Mouse (Mus musculus) kidney, embryonic 15.5 days (tissue): ENCODE results near the gene Hapln3. TPM values are rescaled to one million over a fixed set of nuclear protein-coding genes. Genes with fewer than 3 reads are reported as not detected.

ENCODE experiments used
- polyA plus RNA-seq: library from polyadenylated mRNA; unstranded; fragments of >200 nt; fragmentation: Nextera tagmentation; extraction: Ambion mirVana; gene quantifications from 2 replicates; pipeline ENCODE4 v1.2.1, GENCODE M21; 2015

Hapln3 gene
- polyA plus RNA-seq, 1 experiment from 2014 or later, result 5.2 TPM

Other genes starting within 250 kb of the Hapln3 start
- gene Aen, start 235.2 kb downstream of the Hapln3 start, polyA plus RNA-seq, result 47.1 and 47.9 TPM in 2 replicates
- 1.9 and 4.6 TPM in 2 replicates for gene Isg20, start 217.6 kb downstream of the Hapln3 start, polyA plus RNA-seq
- 0.52 and 0.81 TPM in 2 replicates for gene Acan, start 77.5 kb downstream of the Hapln3 start, polyA plus RNA-seq
- gene Mfge8, start 18.0 kb upstream of the Hapln3 start, polyA plus RNA-seq, result 249 and 265 TPM in 2 replicates
- 12.0 and 12.2 TPM in 2 replicates for gene Abhd2, start 142.2 kb upstream of the Hapln3 start, polyA plus RNA-seq